Mouse (Mus musculus) forebrain, embryonic 11.5 days (tissue): ENCODE measurements around the gene Gpr19. TPM values are rescaled to one million over a fixed set of nuclear protein-coding genes. Genes with fewer than 3 reads are reported as not detected.

Source experiments
- polyA plus RNA-seq: library from polyadenylated mRNA; unstranded; fragments of >200 nt; fragmentation: Nextera tagmentation; extraction: Ambion mirVana; gene quantifications from 2 replicates; pipeline ENCODE4 v1.2.1, GENCODE M21; 2014

The Gpr19 gene
- polyA plus RNA-seq, 1 experiment from 2014 or later: 31.2 TPM

Other genes with a start within 250 kb of the Gpr19 start
- 24.9 and 28.3 TPM in 2 replicates for gene Dusp16, start 106.0 kb downstream of the Gpr19 start, polyA plus RNA-seq
- gene Crebl2, start 68.4 kb downstream of the Gpr19 start, polyA plus RNA-seq: 0.87 and 1.1 TPM in 2 replicates
- 26.2 and 27.3 TPM in 2 replicates for gene Cdkn1b, start 21.8 kb upstream of the Gpr19 start, polyA plus RNA-seq
- 3.0 and 3.1 TPM in 2 replicates for gene Apold1, start 83.1 kb upstream of the Gpr19 start, polyA plus RNA-seq
- gene Ddx47, start 113.0 kb upstream of the Gpr19 start, polyA plus RNA-seq: 105 and 107 TPM in 2 replicates
- gene Gprc5a, start 167.1 kb upstream of the Gpr19 start, polyA plus RNA-seq: 2.7 and 4.5 TPM in 2 replicates
- not detected in 2 replicates for gene Gprc5d, start 219.7 kb upstream of the Gpr19 start, polyA plus RNA-seq